Mouse (Mus musculus): ENCODE measurements around the gene Rpl22. TPM values are rescaled to one million over a fixed set of nuclear protein-coding genes. Genes with fewer than 3 reads are reported as not detected.

Gene Rpl22
- total and polyA plus RNA-seq, 2 experiments from 2014 or later, result 156 to 185 TPM

DNA sequence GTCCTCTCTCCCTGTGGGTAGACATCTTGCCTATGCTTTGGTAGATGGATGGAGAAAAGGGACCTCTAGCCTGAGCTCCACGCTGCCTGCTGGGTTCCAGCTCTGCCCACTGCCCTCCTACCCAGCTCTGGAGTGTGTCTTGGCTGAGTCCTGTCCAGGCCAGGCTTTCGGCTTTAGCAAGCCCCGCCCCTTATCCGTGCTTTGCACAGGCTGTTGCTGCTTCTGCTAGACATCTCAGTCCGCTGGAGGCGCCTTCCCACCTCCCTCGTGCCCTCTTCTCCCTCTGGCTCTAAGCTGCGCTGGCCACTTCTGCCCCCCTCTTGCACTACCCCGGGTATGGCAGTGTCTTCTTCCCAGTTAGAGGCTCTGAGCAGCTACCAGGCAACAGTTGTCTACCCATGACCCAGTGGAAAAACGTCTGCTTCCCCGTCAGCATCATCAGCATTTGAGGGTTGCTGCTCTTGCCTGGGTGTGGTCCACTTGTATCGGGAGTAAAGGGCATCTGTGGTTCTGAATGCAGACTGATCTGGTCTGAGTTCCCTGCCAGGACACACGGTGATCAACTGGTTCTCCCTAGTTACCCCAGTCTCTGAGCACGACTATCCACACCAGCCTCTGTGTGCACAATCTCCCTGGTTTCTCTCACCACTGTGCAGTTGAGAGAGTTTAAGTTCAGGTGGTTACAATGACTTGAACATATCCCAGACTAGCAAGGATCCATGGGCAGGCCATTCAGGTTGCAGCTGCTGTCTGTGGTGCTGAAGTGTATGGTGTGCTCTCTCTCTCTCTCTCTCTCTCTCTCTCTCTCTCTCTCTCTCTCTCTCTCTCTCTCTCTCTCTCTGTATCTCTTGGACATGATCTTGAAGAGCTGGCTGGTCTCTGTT lies 26.1 kb downstream of the Rpl22 start:
- ATAC-seq (peak; percentile 44), DNase-seq (ENCODE audit: low spot score) (peak; percentile 66)
- H3K4me3 ChIP-seq (ENCODE audit: low read length), result no peak overlapping the region
- no peak overlapping the region for H3K9ac ChIP-seq (replicated peaks; ENCODE audit: low read length)
- peak; percentile 49 for TF ChIP-seq CTCF (IDR thresholded peaks at IDR 0.05; ENCODE audit: low read depth)
- no peak overlapping the region for H3K4me2 ChIP-seq (ENCODE audit: low read depth, low read length)
- H3K36me3 ChIP-seq (ENCODE audit: insufficient read depth, low read length), result peaks cover 3% of the 10 kb centered on the region; the same call in 1 of the 2 replicates
- H3K27ac ChIP-seq, result 0 out of 2 replicates have a peak overlapping the region, but pooled peaks have one; percentile 7
- no peaks in the 10 kb centered on the region for H3K27me3 ChIP-seq (ENCODE audit: insufficient read depth, low read length)
- H3K4me1 ChIP-seq (ENCODE audit: insufficient read depth, low read length), result peaks cover 6% of the 10 kb centered on the region
- WGBS, result 7% methylated on average over 14 of the region's 14 CpGs
- H3K9me3 ChIP-seq (ENCODE audit: low read length), result no peaks in the 10 kb centered on the region

- no peak overlapping the region for H3K27ac ChIP-seq
- H3K9me3 ChIP-seq (ENCODE audit: low read length), result no peaks in the 10 kb centered on the region
- ATAC-seq (no peak), DNase-seq (ENCODE audit: low spot score) (no peak)
- H3K4me3 ChIP-seq (ENCODE audit: low read length), result no peak overlapping the region
- H3K4me1 ChIP-seq (ENCODE audit: insufficient read depth, low read length), result peaks cover 6% of the 10 kb centered on the region
- H3K9ac ChIP-seq (replicated peaks; ENCODE audit: low read length), result no peak overlapping the region
- H3K36me3 ChIP-seq (ENCODE audit: insufficient read depth, low read length), result peaks cover 3% of the 10 kb centered on the region; the same call in 1 of the 2 replicates
- no peak overlapping the region for H3K4me2 ChIP-seq (ENCODE audit: low read depth, low read length)
- TF ChIP-seq CTCF (IDR thresholded peaks at IDR 0.05; ENCODE audit: low read depth), result no peak
- WGBS, result 75% methylated on average over 14 of the region's 14 CpGs
- H3K27me3 ChIP-seq (ENCODE audit: insufficient read depth, low read length), result no peaks in the 10 kb centered on the region
Observed at GRCm38 (mm10) chr4:152353886-152354637, 28.5 kb downstream of the Rpl22 start.

DNA sequence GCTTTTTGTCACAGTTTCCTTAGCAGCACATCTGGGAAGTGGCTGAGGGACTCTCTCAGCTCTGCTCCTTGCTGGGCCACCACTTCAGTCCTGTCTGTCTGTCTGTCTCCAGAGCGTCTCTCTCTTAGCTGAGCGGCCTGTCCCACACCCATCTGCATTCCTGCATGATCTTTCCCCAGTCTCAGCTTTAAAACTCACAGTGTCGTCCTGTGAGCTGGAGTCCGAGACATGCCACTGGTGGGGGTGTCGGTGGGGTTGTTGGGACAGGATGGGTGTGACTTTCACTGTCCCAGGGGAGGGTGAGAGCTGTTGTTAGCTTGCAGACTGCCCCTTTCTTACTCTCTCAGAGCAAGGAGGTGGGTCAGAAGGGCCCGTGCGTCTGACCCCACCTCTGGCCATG lies 30.1 kb downstream of the Rpl22 start:
- Histone ChIP-seq H3K4me1 (ENCODE audit: insufficient read depth, low read length) (peaks cover under 1% of the 10 kb centered on the region), H3K9ac (replicated peaks; ENCODE audit: low read length) (no peak overlapping the region), H3K4me3 (ENCODE audit: low read length) (no peak overlapping the region), H3K4me2 (ENCODE audit: low read depth, low read length) (no peak overlapping the region), H3K9me3 (ENCODE audit: low read length) (no peaks in the 10 kb centered on the region), H3K27me3 (ENCODE audit: insufficient read depth, low read length) (no peaks in the 10 kb centered on the region), H3K36me3 (ENCODE audit: insufficient read depth, low read length) (peaks cover 3% of the 10 kb centered on the region; the same call in 1 of the 2 replicates), H3K27ac (no peak overlapping the region)
- no peak for TF ChIP-seq CTCF (IDR thresholded peaks at IDR 0.05; ENCODE audit: low read depth)
- 83% methylated on average over 7 of the region's 7 CpGs for WGBS
- DNase-seq (ENCODE audit: low spot score), result no peak
- ATAC-seq, result no peak

DNA sequence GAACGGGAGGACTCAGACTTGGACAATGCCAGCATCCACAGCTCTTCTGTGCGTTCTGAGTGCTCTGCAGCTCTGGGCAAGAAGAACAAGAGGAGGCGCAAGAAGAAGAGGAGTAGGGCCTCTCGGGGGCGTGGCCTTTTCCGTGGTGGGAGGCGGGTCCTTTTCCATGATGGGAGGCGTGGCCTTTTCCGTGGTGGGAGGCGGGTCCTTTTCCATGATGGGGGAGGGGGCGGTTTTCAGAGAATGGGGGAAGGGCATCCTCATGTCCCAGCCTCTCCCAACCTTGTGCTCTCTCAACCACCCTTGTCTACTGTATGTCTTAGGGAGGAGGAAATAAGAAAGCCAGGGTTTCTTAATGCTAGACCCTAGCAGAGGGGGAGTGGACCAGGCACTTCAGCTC lies 34.2 kb downstream of the Rpl22 start:
- TF ChIP-seq CTCF (IDR thresholded peaks at IDR 0.05; ENCODE audit: low read depth), result no peak
- no peaks in the 10 kb centered on the region for H3K27me3 ChIP-seq (ENCODE audit: insufficient read depth, low read length)
- H3K4me1 ChIP-seq (ENCODE audit: insufficient read depth, low read length), result no peaks in the 10 kb centered on the region
- H3K9ac ChIP-seq (replicated peaks; ENCODE audit: low read length), result no peak overlapping the region
- H3K4me2 ChIP-seq (ENCODE audit: low read depth, low read length), result no peak overlapping the region
- no peaks in the 10 kb centered on the region for H3K9me3 ChIP-seq (ENCODE audit: low read length)
- H3K27ac ChIP-seq, result no peak overlapping the region
- no peak overlapping the region for H3K4me3 ChIP-seq (ENCODE audit: low read length)
- WGBS, result 13% methylated on average over 9 of the region's 11 CpGs
- no peak for DNase-seq (ENCODE audit: low spot score)
- ATAC-seq, result no peak
- peaks cover 8% of the 10 kb centered on the region; the same call in 1 of the 2 replicates for H3K36me3 ChIP-seq (ENCODE audit: insufficient read depth, low read length)

- H3K4me3 ChIP-seq (ENCODE audit: low read length), result no peak overlapping the region
- H3K27me3 ChIP-seq (ENCODE audit: insufficient read depth, low read length), result no peaks in the 10 kb centered on the region
- WGBS, result 5% methylated on average over 23 of the region's 24 CpGs
- H3K27ac ChIP-seq, result no peak overlapping the region
- no peak for TF ChIP-seq CTCF (IDR thresholded peaks at IDR 0.05; ENCODE audit: low read depth)
- peaks cover 8% of the 10 kb centered on the region; the same call in 1 of the 2 replicates for H3K36me3 ChIP-seq (ENCODE audit: insufficient read depth, low read length)
- ATAC-seq (peak; percentile 60), DNase-seq (ENCODE audit: low spot score) (peak; percentile 64)
- no peak overlapping the region for H3K4me2 ChIP-seq (ENCODE audit: low read depth, low read length)
- no peaks in the 10 kb centered on the region for H3K9me3 ChIP-seq (ENCODE audit: low read length)
- H3K9ac ChIP-seq (replicated peaks; ENCODE audit: low read length), result no peak overlapping the region
- no peaks in the 10 kb centered on the region for H3K4me1 ChIP-seq (ENCODE audit: insufficient read depth, low read length)
Observed at GRCm38 (mm10) chr4:152360855-152361254, 35.3 kb downstream of the Rpl22 start.

GRCm38 (mm10) chr4:152362180-152362579 lies 36.6 kb downstream of the Rpl22 start:
- no peak for TF ChIP-seq CTCF (IDR thresholded peaks at IDR 0.05; ENCODE audit: low read depth)
- no peak overlapping the region for H3K4me3 ChIP-seq (ENCODE audit: low read length)

More at GRCm38 (mm10) chr4:152362180-152362579, 36.6 kb downstream of the Rpl22 start:
- H3K27ac ChIP-seq, result no peak overlapping the region
- H3K4me2 ChIP-seq (ENCODE audit: low read depth, low read length), result no peak overlapping the region
- 70% methylated on average over 9 of the region's 9 CpGs for WGBS
- H3K4me1 ChIP-seq (ENCODE audit: insufficient read depth, low read length), result no peaks in the 10 kb centered on the region
- DNase-seq (ENCODE audit: low spot score), result no peak
- no peaks in the 10 kb centered on the region for H3K27me3 ChIP-seq (ENCODE audit: insufficient read depth, low read length)
- 0 out of 2 replicates have a peak, but pooled peaks cover 5% of the 10 kb centered on the region for H3K36me3 ChIP-seq (ENCODE audit: insufficient read depth, low read length)
- ATAC-seq, result no peak
- no peak overlapping the region for H3K9ac ChIP-seq (replicated peaks; ENCODE audit: low read length)
- no peaks in the 10 kb centered on the region for H3K9me3 ChIP-seq (ENCODE audit: low read length)

Measured in hindbrain, postnatal 0 days (tissue).